Mouse (Mus musculus) gastrocnemius, adult 8-10 months (tissue): ENCODE data around the gene Gm11757. TPM values are rescaled to one million over a fixed set of nuclear protein-coding genes. Genes with fewer than 3 reads are reported as not detected.
"Not testable (repeated sequence)": the region's sequence is repeated elsewhere in the genome, so short reads cannot be mapped to it uniquely, and the experiment has no call there.

Experiments used
- DNase-seq, 2 experiments: peaks; one replicate each; pipeline ENCODE4 v3.0.0; 2022; ENCODE audit warnings: low spot score in 2 of 2
- total RNA-seq, 4 experiments: library from RNA; stranded (reverse); gene quantifications; 2 replicates each; pipeline ENCODE4 v1.2.4; 2022

The Gm11757 gene
- not detected for total RNA-seq

DNA sequence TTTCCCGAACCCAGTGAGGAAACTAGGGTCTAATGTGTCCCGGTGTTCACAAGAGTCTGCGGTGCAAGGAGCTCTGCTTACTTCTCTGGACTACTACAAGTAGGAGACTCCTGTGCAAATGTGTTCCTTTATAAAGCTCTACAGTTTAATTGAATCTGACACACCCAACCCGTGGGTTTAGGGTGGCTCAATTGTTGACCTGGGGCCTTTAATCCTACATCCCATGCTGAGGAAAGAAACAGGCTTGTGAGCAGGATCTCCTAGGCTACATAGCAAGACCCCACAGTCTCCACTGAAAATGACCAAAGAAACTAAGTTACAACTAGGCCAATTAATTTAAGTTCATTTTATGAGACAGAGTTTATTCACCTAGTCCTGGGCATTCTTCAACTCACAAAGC is at the start of gene Gm11757:
TSS of gene Gm11757 (minus strand) at position 101 of the 400 bp plus-strand sequence.
- not testable (repeated sequence) for DNase-seq

GRCm38 (mm10) chr4:73920660-73921059 is 29.7 kb upstream of the Gm11757 start, which contains the start of gene Gm11756:
Gene Gm11756, minus strand, starts transcription at chr4:73920760.
- DNase-seq = not testable (repeated sequence)

GRCm38 (mm10) chr4:73905853-73906252 is 14.9 kb upstream of the Gm11757 start, which contains the start of gene Gm13871:
Gene Gm13871, minus strand, starts transcription at chr4:73905953.
- DNase-seq = not testable (repeated sequence)

GRCm38 (mm10) chr4:73876166-73876565 is 14.7 kb downstream of the Gm11757 start, which contains the start of gene Gm11758:
Gene Gm11758, minus strand, starts transcription at chr4:73876266.
- DNase-seq = not testable (repeated sequence)

Other genes starting within 250 kb of the Gm11757 start
- not detected for gene Gm11239, start 222.8 kb downstream of the Gm11757 start, total RNA-seq
- gene Gm428, start 207.6 kb downstream of the Gm11757 start, total RNA-seq = not detected
- not detected for gene Rasef, start 100.1 kb downstream of the Gm11757 start, total RNA-seq
- not detected for gene Gm11758, start 14.8 kb downstream of the Gm11757 start, total RNA-seq
- not detected for gene Gm13871, start 14.8 kb upstream of the Gm11757 start, total RNA-seq
- gene Gm11756, start 29.6 kb upstream of the Gm11757 start, total RNA-seq = 1 to 10 TPM in 3 of 4 experiments, under 1 TPM in 1; 0.78 to 1.9 (median 1.2) TPM
- gene 2310002L09Rik, start 59.7 kb upstream of the Gm11757 start, total RNA-seq = 100 to 1,000 TPM; 119 to 147 (median 137) TPM
- gene Frmd3, start 122.3 kb upstream of the Gm11757 start, total RNA-seq = under 1 TPM; 0.07 to 0.43 (median 0.20) TPM